Mouse (Mus musculus) lung, postnatal 0 days (tissue): Measurements from ENCODE around the gene Man2b1. TPM values are rescaled to one million over a fixed set of nuclear protein-coding genes. Genes with fewer than 3 reads are reported as not detected.

Source experiments
- ATAC-seq: fragments of 200-750 bp; cut with Nextera tagmentation; 2 replicates; pipeline ENCODE4 v1.8.0; 2017; ENCODE audit warnings: moderate library complexity
- DNase-seq: peaks from one replicate; pipeline ENCODE4 v3.0.0-alpha.2; 2016; ENCODE audit warnings: low spot score
- H3K27ac ChIP-seq: fragments of 300-500 bp; sonication (generic); 2 replicates; pipeline ENCODE4 v1.5.1; 2014; ENCODE audit warnings: antibody characterized with exemption, mild to moderate bottlenecking, low read length, mixed read lengths
- H3K27me3 ChIP-seq: fragments of 300-500 bp; sonication (generic); replicated peaks from 2 replicates; pipeline ENCODE4 v1.6.1; 2014; ENCODE audit warnings: low read length, mixed read lengths; ENCODE audit not compliant: insufficient read depth
- H3K36me3 ChIP-seq: fragments of 300-500 bp; sonication (generic); 2 replicates; pipeline ENCODE4 v1.6.1; 2014; ENCODE audit warnings: low read length, mixed read lengths; ENCODE audit not compliant: insufficient read depth
- H3K4me1 ChIP-seq: fragments of 300-500 bp; sonication (generic); 2 replicates; pipeline ENCODE4 v1.6.1; 2014; ENCODE audit warnings: antibody characterized with exemption, low read depth, low read length, mixed read lengths; ENCODE audit not compliant: insufficient read depth
- H3K4me2 ChIP-seq: fragments of 300-500 bp; sonication (generic); replicated peaks from 2 replicates; pipeline ENCODE4 v1.6.1; 2014; ENCODE audit warnings: low read depth, mild to moderate bottlenecking, low read length, moderate library complexity, mixed read lengths
- H3K4me3 ChIP-seq: fragments of 300-500 bp; sonication (generic); 2 replicates; pipeline ENCODE4 v1.5.1; 2014; ENCODE audit warnings: low read depth, low read length
- H3K9ac ChIP-seq: fragments of 300-500 bp; sonication (generic); replicated peaks from 2 replicates; pipeline ENCODE4 v1.6.1; 2014; ENCODE audit warnings: low read depth, mild to moderate bottlenecking
- H3K9me3 ChIP-seq: fragments of 300-500 bp; sonication (generic); 2 replicates; pipeline ENCODE4 v1.6.1; 2016; ENCODE audit warnings: low read length, mixed read lengths
- CTCF ChIP-seq: IDR thresholded peaks from 2 replicates; pipeline ENCODE4 v1.5.1; 2016; ENCODE audit warnings: antibody characterized with exemption, mild to moderate bottlenecking
- EP300 ChIP-seq: IDR thresholded peaks from 2 replicates; pipeline ENCODE4 v1.6.1; 2016; ENCODE audit warnings: antibody characterized with exemption, mild to moderate bottlenecking, control low read depth
- WGBS: fragments of 180-500 bp; shearing (Covaris S2); extraction: QIAGEN DNeasy Blood & Tissue Kit; methylation state at CpG from one replicate; pipeline ENCODE4 v1.1.7; 2014; 5-methylcytosine and 5-hydroxymethylcytosine counted together
- polyA plus RNA-seq: library from polyadenylated mRNA; unstranded; fragments of >200 nt; fragmentation: Nextera tagmentation; extraction: Ambion mirVana; gene quantifications from 2 replicates; pipeline ENCODE4 v1.2.1, GENCODE M21; 2015

Gene Man2b1
- polyA plus RNA-seq, 1 experiment from 2014 or later: 38.4 TPM

DNA sequence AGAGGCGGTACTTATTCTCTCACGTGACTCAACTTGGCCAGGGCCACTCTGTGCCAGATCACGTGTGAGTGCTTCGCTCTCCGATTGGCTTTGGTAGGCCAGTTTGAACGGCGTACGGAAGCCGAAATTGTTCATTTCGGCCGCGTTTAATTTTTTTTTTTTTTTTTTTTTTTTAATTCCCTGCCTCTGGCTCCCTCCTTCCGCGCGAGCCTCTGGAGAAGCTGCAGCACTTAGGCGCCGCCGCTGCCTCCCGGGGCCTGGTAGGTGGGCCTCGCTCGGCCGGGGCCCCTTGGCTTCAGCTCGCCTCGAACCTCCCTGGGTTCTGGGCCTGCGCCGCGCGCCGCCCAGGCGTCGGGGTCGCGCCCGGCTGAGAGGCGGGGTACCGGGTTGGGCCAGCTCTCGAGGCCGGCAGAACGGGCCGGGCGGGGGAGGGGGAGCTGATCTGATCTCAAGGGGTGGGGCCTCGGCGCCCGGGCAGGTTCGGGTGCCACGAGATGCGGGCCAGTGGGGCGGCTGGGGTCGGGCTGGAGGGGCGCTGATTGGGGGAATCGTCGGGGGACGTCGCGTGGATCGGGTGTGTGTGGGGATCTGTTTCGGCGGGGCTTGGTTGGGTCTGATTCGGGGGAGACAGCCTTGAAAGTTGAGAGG, 46.2 kb upstream of the Man2b1 start, which contains the start of gene Tnpo2:
Gene Tnpo2, plus strand, starts transcription at position 198 of the 648 bp plus-strand sequence.
- peak within 1 kb of the TSS; percentile 94 for H3K27ac ChIP-seq

DNA sequence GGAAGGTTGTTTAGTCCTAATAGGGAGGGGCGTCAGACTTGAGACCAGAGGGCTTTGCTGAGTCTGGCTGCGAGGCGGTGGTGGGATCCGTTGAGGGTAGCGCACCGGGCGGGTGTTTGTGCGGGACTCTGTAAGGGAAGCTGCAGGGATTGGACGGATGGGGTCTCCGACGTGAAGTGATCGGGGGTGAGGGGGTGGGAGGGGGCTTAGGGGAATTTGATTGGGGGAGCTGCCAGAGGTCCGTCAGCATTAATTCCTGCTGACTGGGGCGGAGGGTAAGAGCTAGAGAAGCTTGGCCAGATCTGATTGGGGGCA, 45.7 kb upstream of the Man2b1 start:
- Histone ChIP-seq H3K4me2 (peak overlapping the region; percentile 96), H3K27ac (peak overlapping the region; percentile 94), H3K9me3 (no peaks in the 10 kb centered on the region), H3K36me3 (no peaks in the 10 kb centered on the region), H3K4me1 (peaks cover 3% of the 10 kb centered on the region), H3K9ac (peak overlapping the region; percentile 76), H3K4me3 (peak overlapping the region; percentile 81), H3K27me3 (no peaks in the 10 kb centered on the region)
- TF ChIP-seq CTCF: no peak
- no peak for TF ChIP-seq EP300
- peak; percentile 23 for ATAC-seq
- no peak for DNase-seq
- WGBS: 2% methylated on average over 14 of the region's 14 CpGs

More for the DNA sequence above, 46.2 kb upstream of the Man2b1 start, which contains the start of gene Tnpo2:
- Histone ChIP-seq H3K4me1 (peaks cover 3% of the 10 kb centered on the region), H3K27me3 (no peaks in the 10 kb centered on the region), H3K4me3 (peak within 1 kb of the TSS; percentile 81), H3K4me2 (peak within 1 kb of the TSS; percentile 96), H3K9me3 (no peaks in the 10 kb centered on the region), H3K36me3 (no peaks in the 10 kb centered on the region; the same call in 1 of the 2 replicates), H3K9ac (peak within 1 kb of the TSS; percentile 76)
- under 1% methylated on average over 59 of the region's 59 CpGs for WGBS
- no peak for TF ChIP-seq CTCF
- peak; percentile 71 for TF ChIP-seq EP300
- DNase-seq: peak; percentile 99
- ATAC-seq: peak; percentile 94

DNA sequence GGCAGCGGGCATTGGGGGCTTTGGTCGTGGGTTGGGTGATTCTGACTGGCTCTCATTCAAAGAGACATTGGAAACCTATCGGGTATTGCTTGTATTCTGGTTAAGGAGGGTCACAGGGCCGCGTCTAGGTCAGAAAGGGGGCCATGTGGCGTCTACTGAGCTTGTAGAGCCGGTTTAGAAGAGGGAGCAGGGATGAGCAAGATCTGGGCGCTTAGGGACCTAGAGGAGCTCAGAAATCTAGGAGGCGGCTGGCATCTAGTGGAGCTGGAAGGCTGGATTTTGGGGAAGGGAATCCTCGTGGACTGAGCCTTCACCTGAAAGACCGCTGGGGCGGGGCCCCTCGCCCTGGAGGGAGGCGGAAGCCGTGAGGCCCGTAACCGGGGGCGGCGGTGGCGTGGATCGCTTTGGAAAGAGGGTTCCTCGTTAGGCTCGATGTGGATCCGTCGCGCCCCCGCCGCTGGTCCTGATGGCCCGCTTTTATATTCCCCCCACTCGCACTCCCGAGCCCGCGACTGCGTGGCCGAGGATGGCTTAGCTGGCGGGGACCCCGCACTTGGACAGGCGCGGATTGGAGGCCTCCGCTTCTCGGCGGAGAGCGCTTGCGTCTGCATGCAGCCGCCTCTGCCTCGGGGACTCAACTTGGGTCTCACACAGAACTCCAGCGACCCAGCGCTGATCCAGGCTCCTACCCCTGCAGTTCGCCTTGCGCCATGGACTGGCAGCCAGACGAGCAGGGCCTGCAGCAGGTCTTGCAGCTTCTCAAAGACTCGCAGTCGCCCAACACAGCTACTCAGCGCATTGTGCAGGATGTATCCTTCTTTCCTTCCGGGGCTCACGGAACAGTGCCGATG, 45.2 kb upstream of the Man2b1 start:
- H3K9ac ChIP-seq: peak overlapping the region; percentile 76
- no peaks in the 10 kb centered on the region for H3K27me3 ChIP-seq
- no peaks in the 10 kb centered on the region for H3K9me3 ChIP-seq
- 0 out of 2 replicates have a peak, but pooled peaks cover 2% of the 10 kb centered on the region for H3K36me3 ChIP-seq
- peak overlapping the region; percentile 81 for H3K4me3 ChIP-seq
- ATAC-seq (no peak), DNase-seq (peak; percentile 51)
- WGBS: under 1% methylated on average over 39 of the region's 57 CpGs
- H3K27ac ChIP-seq: peak overlapping the region; percentile 94
- TF ChIP-seq CTCF (no peak), EP300 (no peak)
- H3K4me1 ChIP-seq: peaks cover 3% of the 10 kb centered on the region
- peak overlapping the region; percentile 96 for H3K4me2 ChIP-seq

DNA sequence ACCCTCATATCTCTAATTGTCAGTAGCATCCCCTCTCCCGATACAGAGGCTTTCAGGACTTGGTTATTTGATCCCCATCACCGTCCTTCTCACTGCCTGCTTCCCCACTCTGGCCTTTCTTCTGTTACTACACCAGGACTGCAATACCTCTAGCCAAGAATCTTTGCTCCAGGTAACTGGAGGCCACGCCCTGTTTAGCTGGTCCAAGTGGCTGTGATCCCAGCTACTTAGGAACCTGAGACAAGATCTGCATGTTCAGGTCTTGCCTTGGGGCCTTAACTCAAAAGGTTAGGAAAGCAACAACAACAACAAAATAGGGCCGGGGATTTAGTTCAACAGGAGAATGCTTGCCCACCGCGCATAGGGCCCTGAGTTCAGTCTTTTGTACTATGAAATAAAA, 39.5 kb upstream of the Man2b1 start:
- WGBS: 95% methylated on average over 6 of the region's 6 CpGs
- no peaks in the 10 kb centered on the region for H3K27me3 ChIP-seq
- ATAC-seq (no peak), DNase-seq (no peak)
- H3K36me3 ChIP-seq: peaks cover 27% of the 10 kb centered on the region
- no peak overlapping the region for H3K27ac ChIP-seq
- TF ChIP-seq CTCF (no peak), EP300 (no peak)
- no peak overlapping the region for H3K9ac ChIP-seq
- H3K4me3 ChIP-seq: no peak overlapping the region
- H3K4me1 ChIP-seq: no peaks in the 10 kb centered on the region
- no peaks in the 10 kb centered on the region for H3K9me3 ChIP-seq
- H3K4me2 ChIP-seq: no peak overlapping the region

DNA sequence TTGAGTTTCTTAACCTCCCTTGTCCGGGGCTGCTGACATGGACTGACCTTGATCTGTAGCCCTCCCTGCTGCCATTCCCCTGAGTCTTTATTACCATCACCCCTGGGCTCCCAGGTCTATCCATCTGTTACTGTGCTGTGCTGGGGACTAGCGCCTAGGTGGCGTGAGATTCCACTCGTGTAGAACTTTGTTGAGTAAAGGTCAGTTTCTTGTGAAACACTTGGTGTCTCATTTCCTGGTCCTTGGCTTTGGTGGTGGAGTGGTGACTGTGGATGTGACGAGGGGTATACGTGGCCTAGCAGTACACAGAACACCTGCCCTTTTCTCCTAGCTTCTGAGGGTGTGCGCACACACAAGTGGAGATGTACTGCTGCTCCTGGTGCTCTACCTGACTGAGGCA, 25.7 kb upstream of the Man2b1 start:
- peaks cover 26% of the 10 kb centered on the region for H3K36me3 ChIP-seq
- 79% methylated on average over 7 of the region's 7 CpGs for WGBS
- H3K4me1 ChIP-seq: no peaks in the 10 kb centered on the region
- H3K9ac ChIP-seq: no peak overlapping the region
- H3K27ac ChIP-seq: no peak overlapping the region
- TF ChIP-seq CTCF (no peak), EP300 (no peak)
- DNase-seq (no peak), ATAC-seq (no peak)
- no peak overlapping the region for H3K4me2 ChIP-seq
- H3K9me3 ChIP-seq: no peaks in the 10 kb centered on the region
- H3K27me3 ChIP-seq: no peaks in the 10 kb centered on the region
- no peak overlapping the region for H3K4me3 ChIP-seq

DNA sequence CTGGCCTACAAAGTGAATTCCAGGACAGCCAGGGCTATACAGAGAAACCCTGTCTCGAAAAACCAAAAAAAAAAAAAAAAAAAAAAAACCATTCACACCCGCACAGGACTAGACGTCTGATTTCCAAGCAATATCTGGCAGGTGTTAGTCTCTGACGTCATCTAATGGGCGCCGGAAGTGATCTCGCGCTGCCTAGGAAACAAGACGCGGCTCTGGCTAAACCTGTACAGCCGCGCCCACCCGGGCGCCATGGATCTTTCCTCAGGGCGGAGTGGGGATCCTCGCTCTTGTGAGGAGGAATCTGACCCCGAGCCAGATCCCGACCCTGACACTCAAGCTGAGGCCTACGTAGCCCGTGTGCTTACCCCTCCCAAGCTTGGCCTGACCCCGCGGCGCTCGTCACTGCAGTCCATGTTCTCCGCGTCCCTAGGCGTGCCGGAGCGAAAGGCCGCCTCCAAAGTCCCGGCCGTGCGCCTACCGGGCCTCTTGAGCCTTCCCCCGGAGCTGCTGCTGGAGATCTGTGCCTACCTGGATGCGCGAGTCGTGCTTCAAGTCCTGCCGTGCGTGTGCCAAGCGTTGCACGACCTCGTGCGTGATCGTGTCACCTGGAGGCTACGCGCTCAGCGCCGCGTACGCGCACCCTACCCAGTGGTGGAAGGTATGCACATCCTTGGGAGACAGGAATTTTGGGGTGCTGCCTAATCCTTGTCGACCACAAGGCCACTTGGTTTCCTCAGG, 23.0 kb upstream of the Man2b1 start, which contains the start of gene Fbxw9:
Gene Fbxw9, plus strand, starts transcription at position 177 of the 738 bp plus-strand sequence.
- TF ChIP-seq CTCF: no peak
- Histone ChIP-seq H3K27ac (no peak within 1 kb of the TSS; the same call in 1 of the 2 replicates), H3K36me3 (peaks cover 6% of the 10 kb centered on the region; the same call in 1 of the 2 replicates), H3K27me3 (no peaks in the 10 kb centered on the region), H3K4me3 (peak within 1 kb of the TSS; percentile 76), H3K9me3 (no peaks in the 10 kb centered on the region), H3K9ac (peak within 1 kb of the TSS; percentile 53), H3K4me1 (no peaks in the 10 kb centered on the region), H3K4me2 (peak within 1 kb of the TSS; percentile 97)
- DNase-seq (peak; percentile 94), ATAC-seq (peak; percentile 95)
- WGBS: under 1% methylated on average over 48 of the region's 53 CpGs
